Comparison of ENCODE assay signal across 26 mouse cellular contexts in the genomic region with DNA sequence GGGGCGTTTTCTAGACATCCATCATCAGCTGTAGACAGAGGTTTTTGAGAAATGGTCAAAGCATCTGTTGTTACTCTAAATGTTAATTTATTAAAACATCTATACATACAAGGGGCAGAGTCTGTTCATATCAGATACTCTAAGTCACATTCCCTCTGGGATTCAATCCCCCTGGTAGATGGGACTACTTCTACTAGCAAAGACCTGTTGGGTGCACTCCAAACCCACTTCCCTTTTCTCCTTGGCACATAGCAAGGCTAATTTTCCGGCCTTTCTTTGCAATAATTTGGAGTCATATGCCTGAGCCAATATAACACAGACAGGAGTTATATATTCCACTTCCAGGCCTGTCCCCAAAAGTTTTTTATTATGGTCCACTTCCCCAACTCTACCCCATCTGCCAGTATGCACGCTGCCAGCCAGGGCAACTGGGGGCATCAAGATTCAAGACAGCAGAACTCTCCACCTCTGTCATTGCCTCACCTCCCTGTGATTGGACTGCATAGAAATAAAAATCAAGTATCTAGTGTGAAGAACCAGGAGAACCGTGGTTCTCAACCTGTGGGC. TPM values are rescaled to one million over a fixed set of nuclear protein-coding genes. Genes with fewer than 3 reads are reported as not detected.
DNase-seq lines count a peak whose midpoint lies in the region; ATAC-seq lines count a peak whose summit lies in the region.
"Had no signal": no experiment of that assay in that cellular context is flagged by ENCODE, and none has a peak within 500 bp of the region (broad histone marks: within the 10 kb centered on the region; RNA-seq: fewer than 3 reads in every experiment).

No protein-coding gene starts in this region.

- no peak overlapping the region for H3K9ac ChIP-seq in midbrain, embryonic 11.5 days (ENCODE audit: low read length)
- no peak overlapping the region for H3K9ac ChIP-seq in midbrain, embryonic 15.5 days

- 93% methylated on average over 4 of the region's 4 CpGs for WGBS in midbrain, embryonic 11.5 days
- 93% methylated on average over 4 of the region's 4 CpGs for WGBS in midbrain, embryonic 15.5 days

- no peaks in the 10 kb centered on the region for H3K27me3 ChIP-seq in midbrain, embryonic 11.5 days (ENCODE audit: control insufficient read depth, insufficient read depth, low read length)
- H3K27me3 ChIP-seq in midbrain, embryonic 15.5 days (replicated peaks): no peaks in the 10 kb centered on the region
- H3K27me3 ChIP-seq: CH12.LX had no signal

- H3K4me3 ChIP-seq in midbrain, embryonic 11.5 days (ENCODE audit: low read depth, low read length): no peak overlapping the region
- H3K4me3 ChIP-seq in midbrain, embryonic 15.5 days: no peak overlapping the region

- no peaks in the 10 kb centered on the region for H3K9me3 ChIP-seq in midbrain, embryonic 11.5 days (ENCODE audit: control insufficient read depth, low read length)
- no peaks in the 10 kb centered on the region for H3K9me3 ChIP-seq in midbrain, embryonic 15.5 days
- H3K9me3 ChIP-seq: G1E had no signal

- H3K36me3 ChIP-seq in midbrain, embryonic 11.5 days (ENCODE audit: control insufficient read depth, insufficient read depth, low read length): no peaks in the 10 kb centered on the region
- peaks cover 14% of the 10 kb centered on the region; the same call in 1 of the 2 replicates for H3K36me3 ChIP-seq in midbrain, embryonic 15.5 days (replicated peaks)
- H3K36me3 ChIP-seq: G1E had no signal

- intact Hi-C loops in heart, postnatal 14 days (cut with DNase I): no loop called here

- peak; percentile 55 for DNase-seq in heart, adult 11 months
- DNase-seq in heart, postnatal 14 days: no peak
- peak; percentile 53 for DNase-seq in midbrain, embryonic 11.5 days (ENCODE audit: low spot score, missing footprints)
- peak; percentile 62 for DNase-seq in 3T3-L1 (ENCODE audit: low read depth, low spot score)
- DNase-seq in NIH3T3 (ENCODE audit: low read depth): peak; percentile 70
- no peak for DNase-seq in lung, postnatal 14 days
- no peak for DNase-seq in adrenal gland, postnatal 10 days
- DNase-seq: adrenal gland, adult 2 months; adrenal gland, adult 8-10 months; adrenal gland, postnatal 14 days; adrenal gland, postnatal 25 days; adrenal gland, postnatal 36 days; B cell, adult 2 months; cerebellum, adult 11 months; cerebellum, adult 11-12 months; cerebellum, adult 18-20 months; cerebellum, adult 2 months; cerebellum, adult 8-10 months had no signal

- H3K27ac ChIP-seq in midbrain, embryonic 11.5 days (ENCODE audit: low read depth, low read length): no peak overlapping the region
- H3K27ac ChIP-seq in midbrain, embryonic 15.5 days: no peak overlapping the region

- no peaks in the 10 kb centered on the region for H3K4me1 ChIP-seq in midbrain, embryonic 11.5 days (ENCODE audit: control insufficient read depth, insufficient read depth, low read length)
- H3K4me1 ChIP-seq in midbrain, embryonic 15.5 days: no peaks in the 10 kb centered on the region

- no peak overlapping the region for H3K4me2 ChIP-seq in midbrain, embryonic 11.5 days
- H3K4me2 ChIP-seq in midbrain, embryonic 15.5 days: no peak overlapping the region

- no peak for ATAC-seq in midbrain, embryonic 11.5 days (ENCODE audit: low FRiP score)
- ATAC-seq in midbrain, embryonic 15.5 days (replicated peaks): no peak
- ATAC-seq: activated CD4-positive, CD25-positive, alpha-beta regulatory T cell, adult 4 months; CD4-positive, CD25-positive, alpha-beta regulatory T cell, adult 4 months; Patski had no signal

RNA-seq across cellular contexts. Expression of a gene that starts 30.5 kb away (rescaled TPM):
- total RNA-seq in heart, postnatal 14 days (2021): not detected
- 0.10 and 0.18 TPM in 2 replicates for polyA plus RNA-seq in midbrain, embryonic 11.5 days (2014; fragmentation: Nextera tagmentation; extraction: Ambion mirVana)
- 1.3 and 1.4 TPM in 2 replicates for polyA plus RNA-seq in midbrain, embryonic 15.5 days (2015; fragmentation: Nextera tagmentation; extraction: Ambion mirVana)
- 1 to 10 TPM; 1.3 to 1.9 TPM for total RNA-seq in adrenal gland, postnatal 10 days (2021)
- total RNA-seq: CH12.LX, MEL had no signal
- polyA plus RNA-seq: activated CD4-positive, CD25-positive, alpha-beta regulatory T cell, adult 4 months; adrenal gland, adult 2 months; CD4-positive, CD25-positive, alpha-beta regulatory T cell, adult 4 months; G1E had no signal

RNA-seq across cellular contexts. Expression of a gene that starts 40.0 kb away (rescaled TPM):
- under 1 TPM in 1 of 2 experiments, not detected in 1; 0.24 TPM for total RNA-seq in heart, postnatal 14 days (2021)
- 56.3 and 65.0 TPM in 2 replicates for polyA plus RNA-seq in midbrain, embryonic 11.5 days (2014; fragmentation: Nextera tagmentation; extraction: Ambion mirVana)
- polyA plus RNA-seq in midbrain, embryonic 15.5 days (2015; fragmentation: Nextera tagmentation; extraction: Ambion mirVana): 236 and 249 TPM in 2 replicates
- 10 to 100 TPM; 38.8 to 41.7 TPM for total RNA-seq in adrenal gland, postnatal 10 days (2021)
- total RNA-seq: CH12.LX, ES-E14 had no signal
- polyA plus RNA-seq: G1E had no signal

RNA-seq across cellular contexts. Expression of a gene that starts 59.6 kb away (rescaled TPM):
- total RNA-seq in heart, postnatal 14 days (2021): 1 to 10 TPM; 4.3 to 6.3 TPM
- 6.6 and 7.5 TPM in 2 replicates for polyA plus RNA-seq in midbrain, embryonic 11.5 days (2014; fragmentation: Nextera tagmentation; extraction: Ambion mirVana)
- polyA plus RNA-seq in midbrain, embryonic 15.5 days (2015; fragmentation: Nextera tagmentation; extraction: Ambion mirVana): 6.5 and 6.7 TPM in 2 replicates
- total RNA-seq in adrenal gland, postnatal 10 days (2021): 10 to 100 TPM; 11.6 to 15.3 TPM

Comparison
In these comparisons a context has a peak if more than half of its experiments do, and no peak if none do; other contexts are left out.
1. DNase-seq: peak in heart, adult 11 months (single experiment), midbrain, embryonic 11.5 days (single experiment), 3T3-L1 (single experiment) and NIH3T3 (single experiment); none in heart, postnatal 14 days (0 of 2), lung, postnatal 14 days (single experiment) and adrenal gland, postnatal 10 days (single experiment).
2. RNA of a gene that starts 40.0 kb away (total RNA-seq): 38.8 to 41.7 TPM in adrenal gland, postnatal 10 days; 0.24 TPM in heart, postnatal 14 days; every median in the first group is over 10 times any median in the second.